Mouse (Mus musculus) layer of hippocampus, adult 6 months (tissue): ENCODE measurements around the gene Zc3h6. TPM values are rescaled to one million over a fixed set of nuclear protein-coding genes. Genes with fewer than 3 reads are reported as not detected.

Source experiments
- long read RNA-seq, 2 experiments: library from polyadenylated mRNA; unstranded; transcript quantifications; one replicate each; pipeline ENCODE4 v2.0.0; 2019 to 2020
- microRNA-seq: library from miRNA; unstranded; fragments of <30 nt; microRNA quantifications from one replicate; pipeline ENCODE4 v1.2.0, GENCODE M21; 2020
- polyA plus RNA-seq: library from polyadenylated mRNA; unstranded; fragments of <200 nt; fragmentation: Nextera tagmentation; gene quantifications from 2 replicates; pipeline ENCODE4 v1.2.3, GENCODE M21; 2021

The Zc3h6 gene
- 5.8 and 6.3 TPM in 2 replicates for polyA plus RNA-seq
- long read RNA-seq, experiment 1, partial matches to known transcripts, result 18 of 20 reads
- long read RNA-seq, experiment 1, other reads (novel, unspliced or antisense), result 1 of 20 reads
- long read RNA-seq, experiment 2, full-length matches to known transcripts, result 5 of 14 reads
- long read RNA-seq, experiment 2, partial matches to known transcripts, result 9 of 14 reads
- long read RNA-seq, experiment 2, other reads (novel, unspliced or antisense), result 0 of 14 reads

DNA sequence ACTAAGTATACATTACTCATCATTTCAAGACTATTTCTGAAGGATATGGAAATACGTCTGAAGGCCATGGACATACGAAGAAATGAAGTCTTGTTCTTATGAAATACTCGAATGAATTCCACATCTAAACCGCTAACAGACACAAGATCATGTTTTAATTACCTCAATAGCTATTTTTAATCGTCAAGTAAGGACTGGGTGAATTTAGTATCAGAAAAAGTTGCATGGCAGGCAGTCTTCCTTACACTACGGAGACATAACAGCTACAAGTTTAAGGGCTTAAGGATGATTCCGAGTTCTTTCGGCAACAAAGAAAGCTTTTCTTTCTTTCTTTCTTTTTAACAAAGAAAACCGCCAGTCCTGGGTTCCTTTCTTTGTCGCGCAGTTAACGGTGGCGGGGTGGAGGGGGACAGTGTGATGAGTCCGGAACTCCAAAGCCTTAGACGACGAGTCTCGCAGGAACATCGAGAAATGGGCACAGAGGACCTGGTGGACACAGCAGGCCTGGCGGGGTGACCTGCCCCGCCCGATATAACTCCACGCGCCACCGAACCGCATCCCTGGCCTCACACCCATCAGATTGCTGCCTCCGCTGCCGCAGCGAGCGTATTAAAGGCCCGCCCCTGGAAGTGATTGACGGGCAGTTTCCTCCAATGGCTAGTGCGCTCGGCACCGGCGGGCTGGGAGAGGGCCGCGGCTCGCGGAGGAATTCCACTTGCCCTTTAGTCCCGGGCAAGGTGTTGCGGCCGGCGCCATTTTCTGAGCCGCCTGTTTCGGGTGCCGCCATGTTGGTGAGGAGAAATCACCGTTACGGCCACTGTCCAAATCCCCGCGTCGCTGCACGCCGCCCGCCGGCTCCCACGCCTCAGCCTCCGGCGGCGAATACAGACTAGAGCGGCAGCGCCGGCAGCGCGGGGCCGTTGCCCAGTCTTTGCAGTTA, at the start of gene Zc3h6:
TSS of gene Zc3h6 (plus strand) at position 762 of the 940 bp plus-strand sequence.

DNA sequence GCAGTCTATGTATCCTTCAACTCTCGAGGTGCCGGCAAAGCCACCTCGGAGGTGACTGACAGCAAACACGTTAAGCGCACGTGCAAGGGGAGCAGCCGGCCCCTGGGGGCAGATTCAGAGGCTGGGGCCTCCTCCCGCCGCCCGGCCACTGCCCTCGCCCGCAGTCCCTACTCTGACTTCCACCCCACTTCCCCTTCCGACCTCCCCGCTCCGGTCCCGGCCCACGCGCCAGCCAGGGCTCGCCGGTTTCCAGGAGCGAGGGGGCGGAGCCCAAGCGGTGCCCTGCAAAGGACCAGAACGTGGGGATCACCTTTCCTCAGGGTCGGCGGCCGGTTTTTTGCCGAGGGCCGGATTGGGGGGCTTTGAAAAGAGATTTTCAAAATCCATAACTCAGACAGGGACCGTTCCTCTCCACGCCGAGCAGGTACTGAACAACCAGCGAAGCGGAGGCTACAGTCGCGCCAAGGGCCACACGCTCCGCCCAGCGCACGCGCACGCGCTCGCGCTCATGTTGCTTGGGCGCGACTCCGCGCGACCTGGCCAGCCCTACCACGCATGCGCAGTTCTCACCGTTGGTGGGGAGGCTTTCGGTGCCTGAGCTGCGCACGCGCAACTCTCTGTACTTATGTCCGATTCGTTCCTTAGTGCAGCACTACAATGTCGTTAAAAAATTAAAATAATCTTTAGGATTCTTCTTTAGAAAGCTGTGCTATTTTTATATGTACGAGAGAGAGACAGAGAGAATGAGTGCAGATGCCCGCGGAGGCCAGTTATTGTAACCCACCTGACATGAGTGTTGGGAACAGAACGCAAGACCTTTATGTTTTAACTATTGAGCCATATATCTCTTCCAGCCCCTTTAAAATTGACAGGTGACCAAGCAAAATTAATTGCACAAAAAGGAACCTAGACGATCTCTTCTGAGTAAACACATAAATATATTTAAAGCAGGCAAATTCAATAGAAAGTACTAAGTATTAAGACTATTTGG, 23.4 kb upstream of the Zc3h6 start, which contains the start of gene Zc3h8:
TSS of gene Zc3h8 (minus strand) at position 540 of the 991 bp plus-strand sequence.

GRCm38 (mm10) chr2:128967661-128968441, 649 bp downstream of the Zc3h6 start, which contains the start of gene Gm10762:
TSS of gene Gm10762 (minus strand) at chr2:128967725.

DNA sequence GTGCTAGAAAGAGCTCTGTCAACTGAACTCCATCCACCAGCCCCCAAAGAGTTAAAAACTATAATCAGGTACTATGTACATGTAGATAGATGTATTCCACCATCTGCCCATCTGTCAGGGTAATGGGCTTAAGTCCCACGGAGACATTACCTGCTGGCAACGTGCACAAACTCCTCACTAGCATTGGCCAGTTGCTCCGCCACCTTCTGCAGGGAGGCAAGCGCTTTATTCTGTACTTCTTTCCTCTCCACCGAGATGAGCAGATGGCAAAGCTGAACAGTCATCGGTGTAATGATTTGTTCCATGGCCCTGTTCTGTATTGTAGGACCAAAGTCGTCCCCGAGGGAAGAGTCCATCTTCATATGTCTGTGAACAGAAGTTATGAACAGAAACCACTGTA, 80.6 kb downstream of the Zc3h6 start, which contains the start of gene Vinac1:
TSS of gene Vinac1 (minus strand) at position 362 of the 400 bp plus-strand sequence.

GRCm38 (mm10) chr2:129065437-129066282, 98.5 kb downstream of the Zc3h6 start, which contains the start of gene Ttl:
TSS of gene Ttl (plus strand) at chr2:129065942.

Small RNAs within 50 kb of the gene (microRNA-seq; reads per million reads assigned to microRNA genes)
- not detected for gene Gm22859

Other genes with a start within 250 kb of the Zc3h6 start
- 20.8 and 26.0 TPM in 2 replicates for gene Tmem87b, start 149.3 kb upstream of the Zc3h6 start, polyA plus RNA-seq
- gene Fbln7, start 104.4 kb upstream of the Zc3h6 start, polyA plus RNA-seq, result 2.3 and 2.7 TPM in 2 replicates
- 4.7 and 6.5 TPM in 2 replicates for gene Zc3h8, start 23.3 kb upstream of the Zc3h6 start, polyA plus RNA-seq
- 2.2 and 2.6 TPM in 2 replicates for gene Gm10762, start 323 bp downstream of the Zc3h6 start, polyA plus RNA-seq
- gene Vinac1, start 80.8 kb downstream of the Zc3h6 start, polyA plus RNA-seq, result 0.03 TPM in 1 of 2 replicates, not detected in the other
- gene Ttl, start 98.5 kb downstream of the Zc3h6 start, polyA plus RNA-seq, result 14.7 and 15.4 TPM in 2 replicates
- gene Polr1b, start 133.6 kb downstream of the Zc3h6 start, polyA plus RNA-seq, result 2.6 and 3.3 TPM in 2 replicates
- gene Chchd5, start 162.3 kb downstream of the Zc3h6 start, polyA plus RNA-seq, result 28.4 and 32.0 TPM in 2 replicates
- 15.8 and 16.3 TPM in 2 replicates for gene Slc20a1, start 231.4 kb downstream of the Zc3h6 start, polyA plus RNA-seq